Mouse (Mus musculus) small intestine, adult 2 months (tissue): ENCODE data around the gene Klhl10.

Experiments used
- CTCF ChIP-seq: fragments of 200-500 bp; IDR thresholded peaks from 2 replicates; pipeline ENCODE4 v1.5.1; 2012; ENCODE audit warnings: low read depth, mild to moderate bottlenecking, control low read depth, inconsistent platforms, low read length, moderate library complexity, mixed read lengths; ENCODE audit not compliant: insufficient replicate concordance, insufficient read length; ENCODE audit errors: extremely low read depth
- POLR2A ChIP-seq: fragments of 200-500 bp; IDR thresholded peaks from 2 replicates; pipeline ENCODE4 v1.6.1; 2012; ENCODE audit warnings: low read depth, mild to moderate bottlenecking, control low read depth, inconsistent platforms, low read length, moderate library complexity

DNA sequence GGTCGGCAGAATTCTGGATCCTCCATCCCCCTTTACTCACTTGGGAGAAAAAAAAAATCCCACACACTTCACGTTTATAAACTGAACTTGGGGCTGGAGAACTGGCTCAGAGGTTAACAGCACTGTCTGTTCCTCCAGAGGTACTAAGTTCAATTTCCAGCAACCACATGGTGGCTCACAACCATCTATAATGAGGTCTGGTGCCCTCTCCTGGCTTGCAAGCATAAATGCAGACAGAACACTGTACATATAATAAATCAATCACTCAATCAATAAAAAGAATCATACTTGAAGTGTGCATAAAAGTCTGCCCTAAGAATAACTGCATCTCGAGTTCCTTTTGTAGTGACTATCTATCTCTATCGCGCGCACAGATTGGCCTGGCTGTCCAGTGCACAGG is 49.2 kb downstream of the Klhl10 start:
- TF ChIP-seq CTCF (no peak), POLR2A (no peak)
